Mouse (Mus musculus) stomach, embryonic 16.5 days (tissue): Measurements from ENCODE around the gene Klkb1. TPM values are rescaled to one million over a fixed set of nuclear protein-coding genes. Genes with fewer than 3 reads are reported as not detected.

ENCODE experiments used
- ATAC-seq: fragments of 200-750 bp; cut with Nextera tagmentation; 2 replicates; pipeline ENCODE4 v1.8.0; 2017; ENCODE audit warnings: moderate number of reproducible peaks, moderate TSS enrichment; ENCODE audit not compliant: insufficient read depth, low FRiP score
- H3K27ac ChIP-seq: fragments of 300-500 bp; sonication (generic); 2 replicates; pipeline ENCODE4 v1.5.1; 2014; ENCODE audit warnings: low read length
- H3K27me3 ChIP-seq: fragments of 300-500 bp; sonication (generic); 2 replicates; pipeline ENCODE4 v1.6.1; 2014; ENCODE audit warnings: low read length, control low read depth, mixed read lengths; ENCODE audit not compliant: control insufficient read depth, insufficient read depth
- H3K36me3 ChIP-seq: fragments of 300-500 bp; sonication (generic); 2 replicates; pipeline ENCODE4 v1.6.1; 2014; ENCODE audit warnings: low read length; ENCODE audit not compliant: control insufficient read depth, insufficient read depth
- H3K4me1 ChIP-seq: fragments of 300-500 bp; sonication (generic); 2 replicates; pipeline ENCODE4 v1.6.1; 2014; ENCODE audit warnings: low read length, control low read depth, mixed read lengths; ENCODE audit not compliant: control insufficient read depth, insufficient read depth
- H3K4me2 ChIP-seq: fragments of 300-500 bp; sonication (generic); 2 replicates; pipeline ENCODE4 v1.6.1; 2014; ENCODE audit warnings: low read depth, low read length, mixed read lengths
- H3K4me3 ChIP-seq: fragments of 300-500 bp; sonication (generic); replicated peaks from 2 replicates; pipeline ENCODE4 v1.5.1; 2014; ENCODE audit warnings: mild to moderate bottlenecking, low read length
- H3K9ac ChIP-seq: fragments of 300-500 bp; sonication (generic); 2 replicates; pipeline ENCODE4 v1.6.1; 2014; ENCODE audit warnings: low read length
- H3K9me3 ChIP-seq: fragments of 300-500 bp; sonication (generic); replicated peaks from 2 replicates; pipeline ENCODE4 v1.6.1; 2016; ENCODE audit warnings: low read length, control low read depth; ENCODE audit not compliant: control insufficient read depth
- WGBS: fragments of 180-500 bp; shearing (Covaris S2); extraction: QIAGEN DNeasy Blood & Tissue Kit; methylation state at CpG from one replicate; pipeline ENCODE4 v1.1.7; 2014; 5-methylcytosine and 5-hydroxymethylcytosine counted together
- polyA plus RNA-seq: library from polyadenylated mRNA; unstranded; fragments of >200 nt; fragmentation: Nextera tagmentation; extraction: Ambion mirVana; gene quantifications from 2 replicates; pipeline ENCODE4 v1.2.1, GENCODE M21; 2015

The Klkb1 gene
- polyA plus RNA-seq, 1 experiment from 2014 or later: 0.48 TPM

GRCm38 (mm10) chr8:45261920-45262319, 32.7 kb downstream of the Klkb1 start, which contains the start of gene F11:
F11 (minus strand) TSS chr8:45262031.
- no peak within 1 kb of the TSS for H3K4me3 ChIP-seq
- no peaks in the 10 kb centered on the region for H3K9me3 ChIP-seq

GRCm38 (mm10) chr8:45258421-45258820, 36.2 kb downstream of the Klkb1 start:
- Histone ChIP-seq H3K27ac (no peak overlapping the region), H3K4me3 (no peak overlapping the region), H3K36me3 (no peaks in the 10 kb centered on the region), H3K4me1 (no peaks in the 10 kb centered on the region), H3K9ac (no peak overlapping the region), H3K9me3 (no peaks in the 10 kb centered on the region), H3K27me3 (no peaks in the 10 kb centered on the region), H3K4me2 (no peak overlapping the region)
- ATAC-seq: no peak
- WGBS: 83% methylated on average over 8 of the region's 8 CpGs

More at GRCm38 (mm10) chr8:45261920-45262319, 32.7 kb downstream of the Klkb1 start, which contains the start of gene F11:
- Histone ChIP-seq H3K9ac (no peak within 1 kb of the TSS), H3K4me2 (no peak within 1 kb of the TSS), H3K27me3 (no peaks in the 10 kb centered on the region), H3K36me3 (no peaks in the 10 kb centered on the region), H3K4me1 (no peaks in the 10 kb centered on the region), H3K27ac (no peak within 1 kb of the TSS)
- 63% methylated on average over 10 of the region's 10 CpGs for WGBS
- no peak for ATAC-seq

GRCm38 (mm10) chr8:45255040-45255439, 39.6 kb downstream of the Klkb1 start:
- 77% methylated on average over 12 of the region's 12 CpGs for WGBS
- Histone ChIP-seq H3K4me3 (no peak overlapping the region), H3K4me2 (no peak overlapping the region), H3K9ac (no peak overlapping the region), H3K36me3 (no peaks in the 10 kb centered on the region), H3K9me3 (no peaks in the 10 kb centered on the region), H3K27ac (no peak overlapping the region), H3K4me1 (no peaks in the 10 kb centered on the region), H3K27me3 (no peaks in the 10 kb centered on the region)
- ATAC-seq: no peak

- Histone ChIP-seq H3K4me3 (no peak overlapping the region), H3K9me3 (no peaks in the 10 kb centered on the region), H3K4me2 (no peak overlapping the region), H3K27me3 (no peaks in the 10 kb centered on the region), H3K36me3 (no peaks in the 10 kb centered on the region), H3K4me1 (no peaks in the 10 kb centered on the region), H3K27ac (no peak overlapping the region), H3K9ac (no peak overlapping the region)
- WGBS: 66% methylated on average over 8 of the region's 8 CpGs
- no peak for ATAC-seq
Observed at GRCm38 (mm10) chr8:45254194-45254842, 40.3 kb downstream of the Klkb1 start.

- Histone ChIP-seq H3K4me3 (no peak overlapping the region), H3K9ac (no peak overlapping the region), H3K27me3 (no peaks in the 10 kb centered on the region), H3K4me2 (no peak overlapping the region), H3K27ac (no peak overlapping the region), H3K4me1 (no peaks in the 10 kb centered on the region), H3K9me3 (no peaks in the 10 kb centered on the region), H3K36me3 (no peaks in the 10 kb centered on the region)
- WGBS: 83% methylated on average over 1 of the region's 1 CpGs
- no peak for ATAC-seq
Observed at GRCm38 (mm10) chr8:45253586-45253985, 41.1 kb downstream of the Klkb1 start.

GRCm38 (mm10) chr8:45253111-45253510, 41.5 kb downstream of the Klkb1 start:
- no peak for ATAC-seq
- no peaks in the 10 kb centered on the region for H3K9me3 ChIP-seq
- H3K27ac ChIP-seq: no peak overlapping the region
- H3K36me3 ChIP-seq: no peaks in the 10 kb centered on the region
- no peaks in the 10 kb centered on the region for H3K4me1 ChIP-seq
- 30% methylated on average over 2 of the region's 2 CpGs for WGBS
- no peaks in the 10 kb centered on the region for H3K27me3 ChIP-seq
- no peak overlapping the region for H3K9ac ChIP-seq
- no peak overlapping the region for H3K4me3 ChIP-seq
- H3K4me2 ChIP-seq: no peak overlapping the region

GRCm38 (mm10) chr8:45246307-45246706, 48.4 kb downstream of the Klkb1 start:
- 73% methylated on average over 7 of the region's 7 CpGs for WGBS
- Histone ChIP-seq H3K4me2 (no peak overlapping the region), H3K36me3 (no peaks in the 10 kb centered on the region), H3K27me3 (no peaks in the 10 kb centered on the region), H3K9me3 (no peaks in the 10 kb centered on the region), H3K4me1 (no peaks in the 10 kb centered on the region), H3K4me3 (no peak overlapping the region), H3K27ac (no peak overlapping the region), H3K9ac (no peak overlapping the region)
- ATAC-seq: no peak

- H3K4me2 ChIP-seq: no peak overlapping the region
Observed at GRCm38 (mm10) chr8:45239363-45239762, 55.3 kb downstream of the Klkb1 start.

GRCm38 (mm10) chr8:45238282-45238681, 56.4 kb downstream of the Klkb1 start:
- ATAC-seq: peak; percentile 42; the same call in 1 of the 2 replicates
- H3K9me3 ChIP-seq: no peaks in the 10 kb centered on the region
- H3K27me3 ChIP-seq: no peaks in the 10 kb centered on the region
- no peaks in the 10 kb centered on the region for H3K36me3 ChIP-seq
- H3K4me3 ChIP-seq: no peak overlapping the region
- WGBS: 30% methylated on average over 3 of the region's 3 CpGs
- no peak overlapping the region for H3K4me2 ChIP-seq
- no peaks in the 10 kb centered on the region for H3K4me1 ChIP-seq
- H3K9ac ChIP-seq: no peak overlapping the region
- H3K27ac ChIP-seq: no peak overlapping the region

More at GRCm38 (mm10) chr8:45239363-45239762, 55.3 kb downstream of the Klkb1 start:
- H3K36me3 ChIP-seq: no peaks in the 10 kb centered on the region
- H3K4me3 ChIP-seq: no peak overlapping the region
- H3K9ac ChIP-seq: no peak overlapping the region
- no peaks in the 10 kb centered on the region for H3K4me1 ChIP-seq
- ATAC-seq: no peak
- H3K9me3 ChIP-seq: no peaks in the 10 kb centered on the region
- WGBS: 69% methylated on average over 8 of the region's 8 CpGs
- H3K27me3 ChIP-seq: no peaks in the 10 kb centered on the region
- no peak overlapping the region for H3K27ac ChIP-seq
